Mouse (Mus musculus) macrophage (primary cell): ENCODE results near the gene Zfp334. TPM values are rescaled to one million over a fixed set of nuclear protein-coding genes. Genes with fewer than 3 reads are reported as not detected.

Experiments
- polyA plus RNA-seq: library from polyadenylated mRNA; stranded (reverse); fragments of 250-400 nt; gene quantifications from 3 replicates; pipeline ENCODE4 v1.2.4, GENCODE M21; 2018; ENCODE audit warnings: inconsistent platforms

The Zfp334 gene
- polyA plus RNA-seq, 1 experiment from 2014 or later, result 0.06 TPM

Other genes starting within 250 kb of the Zfp334 start
- gene Cdh22, start 153.4 kb downstream of the Zfp334 start, polyA plus RNA-seq, result not detected in 3 replicates
- 29.3 to 58.1 TPM (median 53.2 TPM) in 3 replicates for gene Slc35c2, start 100.4 kb downstream of the Zfp334 start, polyA plus RNA-seq
- 29.3 to 43.5 TPM (median 39.1 TPM) in 3 replicates for gene Elmo2, start 61.8 kb downstream of the Zfp334 start, polyA plus RNA-seq
- gene Zfp663, start 19.5 kb downstream of the Zfp334 start, polyA plus RNA-seq, result not detected in 3 replicates
- gene Ocstamp, start 12.1 kb upstream of the Zfp334 start, polyA plus RNA-seq, result 0.10 TPM in 1 of 3 replicates, not detected in the others
- gene Slc13a3, start 85.0 kb upstream of the Zfp334 start, polyA plus RNA-seq, result 0.27 to 1.1 TPM (median 0.38 TPM) in 3 replicates
- 4.6 to 17.2 TPM (median 11.5 TPM) in 3 replicates for gene Trp53rka, start 105.1 kb upstream of the Zfp334 start, polyA plus RNA-seq
- not detected in 3 replicates for gene Slc2a10, start 115.5 kb upstream of the Zfp334 start, polyA plus RNA-seq
- not detected in 3 replicates for gene Eya2, start 206.8 kb upstream of the Zfp334 start, polyA plus RNA-seq